Mouse (Mus musculus): ENCODE results near the gene Psmd11. TPM values are rescaled to one million over a fixed set of nuclear protein-coding genes. Genes with fewer than 3 reads are reported as not detected.
"Not testable (repeated sequence)": the region's sequence is repeated elsewhere in the genome, so short reads cannot be mapped to it uniquely, and the experiment has no call there.

Gene Psmd11
- total and polyA plus RNA-seq, 3 experiments = 51.3 to 107 (median 98.4) TPM

DNA sequence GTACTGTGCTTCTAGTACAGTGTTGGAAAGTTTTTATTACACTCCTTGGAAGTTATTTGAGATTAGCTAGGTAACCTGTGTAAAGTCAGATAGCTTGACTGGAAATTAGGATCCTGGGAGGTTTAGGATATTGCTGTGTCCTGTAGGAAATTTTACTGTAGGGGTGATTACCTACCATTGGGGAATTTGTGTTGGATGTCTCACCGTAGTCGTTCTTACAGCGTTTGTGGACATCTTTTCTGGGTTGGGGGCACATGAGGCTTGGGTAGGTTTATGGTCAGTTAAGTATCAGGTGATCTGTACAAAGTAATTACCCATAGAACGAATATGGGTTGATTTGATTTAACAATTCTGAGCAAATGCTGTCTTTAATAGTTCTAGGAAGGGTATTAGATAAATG lies 31.8 kb upstream of the Psmd11 start:
- Histone ChIP-seq H3K9ac (ENCODE audit: low read depth, low read length) (no peak overlapping the region), H3K27ac (no peak overlapping the region), H3K27me3 (ENCODE audit: control insufficient read depth, insufficient read depth, low read length) (no peaks in the 10 kb centered on the region), H3K4me3 (no peak overlapping the region), H3K4me1 (ENCODE audit: control insufficient read depth, insufficient read depth, low read length) (no peaks in the 10 kb centered on the region; the same call in 1 of the 2 replicates), H3K79me2 (replicated peaks; ENCODE audit: control insufficient read depth, insufficient read depth, low read length) (no peaks in the 10 kb centered on the region; the same call in 1 of the 2 replicates), H3K36me3 (ENCODE audit: control insufficient read depth, insufficient read depth, low read length) (peaks cover 26% of the 10 kb centered on the region)
- intact Hi-C loops (cut with DNase I) = no loop called here
- no peak for TF ChIP-seq POLR2A (IDR thresholded peaks at IDR 0.05; ENCODE audit: insufficient read depth, low read depth, low read length)
- no peak for TF ChIP-seq CTCF (IDR thresholded peaks at IDR 0.05)
- TF ChIP-seq EP300 (IDR thresholded peaks at IDR 0.05; ENCODE audit: insufficient read depth, low read depth, low read length) = no peak
- 86% methylated on average over 4 of the region's 4 CpGs for WGBS
- DNase-seq = no peak

GRCm38 (mm10) chr11:80407878-80408277 lies 20.5 kb upstream of the Psmd11 start:
- H3K4me1 ChIP-seq (ENCODE audit: control insufficient read depth, insufficient read depth, low read length); H3K4me3 ChIP-seq; H3K27me3 ChIP-seq (ENCODE audit: control insufficient read depth, insufficient read depth, low read length); H3K79me2 ChIP-seq (replicated peaks; ENCODE audit: control insufficient read depth, insufficient read depth, low read length); H3K36me3 ChIP-seq (ENCODE audit: control insufficient read depth, insufficient read depth, low read length); DNase-seq; H3K27ac ChIP-seq; H3K9ac ChIP-seq (ENCODE audit: low read depth, low read length): not testable (repeated sequence)
- intact Hi-C loops (cut with DNase I) = loop anchor here (2.0 kb wide), 1 partner anchor 15 kb away; no protein-coding TSS in a partner anchor
- 95% methylated on average over 6 of the region's 6 CpGs for WGBS

GRCm38 (mm10) chr11:80410377-80410776 lies 18.0 kb upstream of the Psmd11 start:
- H3K27ac ChIP-seq = no peak overlapping the region
- WGBS = 89% methylated on average over 2 of the region's 2 CpGs
- no peak for TF ChIP-seq CTCF (IDR thresholded peaks at IDR 0.05)
- no peak for TF ChIP-seq POLR2A (IDR thresholded peaks at IDR 0.05; ENCODE audit: insufficient read depth, low read depth, low read length)
- no peak for TF ChIP-seq EP300 (IDR thresholded peaks at IDR 0.05; ENCODE audit: insufficient read depth, low read depth, low read length)
- no peak overlapping the region for H3K4me3 ChIP-seq
- no peak overlapping the region for H3K9ac ChIP-seq (ENCODE audit: low read depth, low read length)
- no peaks in the 10 kb centered on the region for H3K27me3 ChIP-seq (ENCODE audit: control insufficient read depth, insufficient read depth, low read length)
- no peaks in the 10 kb centered on the region for H3K79me2 ChIP-seq (replicated peaks; ENCODE audit: control insufficient read depth, insufficient read depth, low read length)
- H3K4me1 ChIP-seq (ENCODE audit: control insufficient read depth, insufficient read depth, low read length) = no peaks in the 10 kb centered on the region
- no peak for DNase-seq
- intact Hi-C loops (cut with DNase I) = no loop called here
- H3K36me3 ChIP-seq (ENCODE audit: control insufficient read depth, insufficient read depth, low read length) = no peaks in the 10 kb centered on the region; the same call in none of the 2 replicates

- Histone ChIP-seq H3K36me3 (ENCODE audit: control insufficient read depth, insufficient read depth, low read length) (no peaks in the 10 kb centered on the region), H3K27me3 (ENCODE audit: control insufficient read depth, insufficient read depth, low read length) (no peaks in the 10 kb centered on the region), H3K79me2 (replicated peaks; ENCODE audit: control insufficient read depth, insufficient read depth, low read length) (no peaks in the 10 kb centered on the region), H3K4me3 (no peak overlapping the region), H3K4me1 (ENCODE audit: control insufficient read depth, insufficient read depth, low read length) (no peaks in the 10 kb centered on the region), H3K27ac (no peak overlapping the region), H3K9ac (ENCODE audit: low read depth, low read length) (no peak overlapping the region)
- DNase-seq = no peak
- TF ChIP-seq CTCF (IDR thresholded peaks at IDR 0.05) = no peak
- no peak for TF ChIP-seq EP300 (IDR thresholded peaks at IDR 0.05; ENCODE audit: insufficient read depth, low read depth, low read length)
- no peak for TF ChIP-seq POLR2A (IDR thresholded peaks at IDR 0.05; ENCODE audit: insufficient read depth, low read depth, low read length)
- intact Hi-C loops (cut with DNase I) = no loop called here
- WGBS = 51% methylated on average over 5 of the region's 5 CpGs
These were observed 11.3 kb upstream of the Psmd11 start for GRCm38 (mm10) chr11:80417085-80417484.

GRCm38 (mm10) chr11:80419743-80420142 lies 8.7 kb upstream of the Psmd11 start:
- Histone ChIP-seq H3K36me3 (ENCODE audit: control insufficient read depth, insufficient read depth, low read length) (no peaks in the 10 kb centered on the region), H3K27me3 (ENCODE audit: control insufficient read depth, insufficient read depth, low read length) (no peaks in the 10 kb centered on the region), H3K4me3 (no peak overlapping the region), H3K4me1 (ENCODE audit: control insufficient read depth, insufficient read depth, low read length) (no peaks in the 10 kb centered on the region), H3K79me2 (replicated peaks; ENCODE audit: control insufficient read depth, insufficient read depth, low read length) (no peaks in the 10 kb centered on the region), H3K27ac (no peak overlapping the region), H3K9ac (ENCODE audit: low read depth, low read length) (no peak overlapping the region)
- TF ChIP-seq POLR2A (IDR thresholded peaks at IDR 0.05; ENCODE audit: insufficient read depth, low read depth, low read length) (no peak), EP300 (IDR thresholded peaks at IDR 0.05; ENCODE audit: insufficient read depth, low read depth, low read length) (no peak), CTCF (IDR thresholded peaks at IDR 0.05) (no peak)
- DNase-seq = no peak
- WGBS = 74% methylated on average over 1 of the region's 1 CpGs
- intact Hi-C loops (cut with DNase I) = no loop called here

DNA sequence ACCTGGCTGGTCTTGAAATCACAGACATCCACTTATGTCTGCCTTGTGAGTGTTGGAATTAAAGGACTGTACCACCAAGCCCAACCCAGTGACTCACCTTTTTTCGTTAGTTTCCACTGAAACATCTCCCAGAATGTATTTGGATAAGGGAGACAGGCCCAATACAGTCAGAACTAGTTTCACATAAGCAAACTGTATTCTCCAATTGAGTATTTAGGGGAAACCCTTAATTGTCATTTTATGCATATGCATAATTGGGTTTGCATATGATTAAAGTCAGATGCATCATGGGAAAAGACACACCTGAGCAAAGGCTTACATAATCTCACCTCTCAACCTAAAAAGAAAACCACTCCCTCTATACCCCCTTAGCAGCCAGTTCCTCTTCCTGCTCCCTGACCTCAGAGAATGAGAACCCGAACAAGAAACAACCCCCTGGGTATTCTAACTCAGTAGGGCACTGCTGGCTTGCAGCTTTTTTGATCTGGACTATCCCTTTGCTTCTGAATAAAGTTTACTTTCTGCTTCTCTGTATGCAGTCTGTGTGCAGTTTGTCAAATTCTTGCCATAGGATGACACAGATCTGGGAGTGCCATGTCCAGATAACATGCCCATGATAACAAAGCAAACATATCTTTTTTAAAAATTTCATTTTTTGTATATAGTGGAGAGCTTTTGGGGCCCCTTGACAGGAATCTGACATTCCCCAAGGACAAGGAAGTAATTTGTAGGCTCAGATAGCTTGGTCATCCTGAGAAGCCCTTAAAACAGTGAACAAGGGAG lies 8.0 kb upstream of the Psmd11 start:
- H3K27me3 ChIP-seq (ENCODE audit: control insufficient read depth, insufficient read depth, low read length) = no peaks in the 10 kb centered on the region
- no peak for TF ChIP-seq EP300 (IDR thresholded peaks at IDR 0.05; ENCODE audit: insufficient read depth, low read depth, low read length)
- TF ChIP-seq POLR2A (IDR thresholded peaks at IDR 0.05; ENCODE audit: insufficient read depth, low read depth, low read length) = no peak
- no peaks in the 10 kb centered on the region for H3K4me1 ChIP-seq (ENCODE audit: control insufficient read depth, insufficient read depth, low read length)
- H3K79me2 ChIP-seq (replicated peaks; ENCODE audit: control insufficient read depth, insufficient read depth, low read length) = no peaks in the 10 kb centered on the region
- H3K9ac ChIP-seq (ENCODE audit: low read depth, low read length) = no peak overlapping the region
- H3K36me3 ChIP-seq (ENCODE audit: control insufficient read depth, insufficient read depth, low read length) = no peaks in the 10 kb centered on the region
- DNase-seq = no peak
- intact Hi-C loops (cut with DNase I) = no loop called here
- 52% methylated on average over 2 of the region's 2 CpGs for WGBS
- no peak overlapping the region for H3K4me3 ChIP-seq
- H3K27ac ChIP-seq = no peak overlapping the region
